Mouse (Mus musculus): ENCODE data around the gene Ccdc190.

DNA sequence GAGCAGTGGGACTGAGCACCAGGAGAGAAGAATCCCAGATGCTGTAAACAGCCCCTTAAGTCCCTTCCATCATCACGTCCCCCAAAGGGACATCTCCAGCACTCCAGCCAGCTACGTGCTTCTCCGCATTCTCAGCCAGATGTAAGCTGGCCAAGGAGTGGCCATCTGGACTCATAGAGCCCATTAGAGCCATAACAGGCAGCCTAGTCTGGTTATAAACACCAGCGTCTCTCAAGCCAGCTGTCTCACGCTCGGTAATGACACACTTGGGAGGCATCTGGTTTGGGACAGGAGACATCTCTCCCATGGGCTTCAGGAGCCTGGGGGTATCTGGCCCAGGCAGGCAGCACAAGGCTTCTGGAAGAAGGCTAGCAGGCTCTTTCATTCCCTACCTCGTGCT, 11.8 kb upstream of the Ccdc190 start:
- TF ChIP-seq GATA1 (IDR thresholded peaks at IDR 0.05; ENCODE audit: low read length), result no peak
- no peak for TF ChIP-seq TAL1 (IDR thresholded peaks at IDR 0.05; ENCODE audit: low read length)

Data from erythroblast, embryonic 14.5 days (primary cell).